Mouse (Mus musculus): ENCODE results near the gene Tepsin. TPM values are rescaled to one million over a fixed set of nuclear protein-coding genes. Genes with fewer than 3 reads are reported as not detected.

The Tepsin gene
- polyA plus RNA-seq (2017; shearing (Covaris generic)), result 18.8 TPM

DNA sequence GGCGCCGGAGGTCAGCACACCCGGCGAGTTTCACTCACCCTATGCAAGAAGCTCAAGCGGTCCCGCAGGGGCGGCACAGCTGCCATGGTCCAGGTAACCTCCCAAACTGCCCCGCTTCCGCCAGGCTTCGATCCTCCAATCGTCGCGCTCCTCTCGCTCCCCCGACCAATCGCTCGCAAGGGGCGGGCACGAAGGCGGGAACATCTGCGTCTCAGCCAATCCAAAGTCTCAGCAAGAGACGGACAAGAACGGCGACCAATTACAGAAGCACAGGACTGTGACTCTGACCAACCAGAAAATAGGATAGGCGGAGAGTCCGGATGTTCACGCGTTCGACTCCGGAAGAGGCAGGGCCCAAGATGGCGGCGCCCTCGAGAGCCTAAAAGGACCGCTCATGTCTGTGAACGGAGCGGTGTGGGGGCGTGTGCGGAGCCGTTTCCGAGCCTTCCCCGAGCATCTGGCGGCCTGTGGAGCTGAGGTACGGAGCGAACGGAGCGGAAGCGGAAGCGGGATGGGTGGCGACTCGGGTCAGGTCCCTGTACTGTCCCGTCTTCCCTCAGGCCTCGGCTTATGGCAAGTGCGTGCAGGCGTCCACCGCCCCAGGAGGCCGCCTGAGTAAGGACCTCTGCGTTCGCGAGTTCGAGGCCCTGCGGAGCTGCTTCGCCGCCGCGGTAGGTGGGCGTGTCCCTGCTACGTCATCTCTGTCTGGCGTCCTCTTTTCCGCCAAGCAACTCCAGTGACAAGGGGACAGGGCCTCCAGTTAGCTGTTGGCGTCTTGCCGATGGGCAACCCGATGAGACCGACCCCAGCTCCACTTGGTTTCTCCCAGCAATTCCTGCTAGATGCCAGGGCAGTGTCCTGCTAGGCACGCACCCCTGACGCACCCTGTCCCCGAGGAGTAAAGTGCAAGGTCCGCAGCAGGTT, at the start of gene Tepsin, which contains the start of gene Ndufaf8:
Gene Tepsin (minus strand): TSS at position 144 of the 924 bp plus-strand sequence.
Gene Ndufaf8 (plus strand): TSS at position 341 of the 924 bp plus-strand sequence.

GRCm38 (mm10) chr11:120086702-120087152, 11.8 kb downstream of the Tepsin start, which contains the start of gene Cep131:
Cep131 (minus strand) TSS chr11:120086827.

GRCm38 (mm10) chr11:120046553-120047191, 51.9 kb downstream of the Tepsin start, which contains the start of gene Aatk:
Aatk (minus strand) TSS chr11:120047167.

Other genes with a start within 250 kb of the Tepsin start
- gene Chmp6, start 185.3 kb downstream of the Tepsin start, polyA plus RNA-seq (2017; shearing (Covaris generic)), result 25.6 TPM
- gene Baiap2, start 156.0 kb downstream of the Tepsin start, polyA plus RNA-seq (2017; shearing (Covaris generic)), result 21.9 TPM
- gene Aatk, start 51.6 kb downstream of the Tepsin start, polyA plus RNA-seq (2017; shearing (Covaris generic)), result not detected
- gene Cep131, start 11.9 kb downstream of the Tepsin start, polyA plus RNA-seq (2017; shearing (Covaris generic)), result 6.9 TPM
- 44.1 TPM for gene Ndufaf8, start 197 bp upstream of the Tepsin start, polyA plus RNA-seq (2017; shearing (Covaris generic))
- 99.6 TPM for gene Slc38a10, start 52.6 kb upstream of the Tepsin start, polyA plus RNA-seq (2017; shearing (Covaris generic))
- not detected for gene Bahcc1, start 134.2 kb upstream of the Tepsin start, polyA plus RNA-seq (2017; shearing (Covaris generic))
- gene Actg1, start 249.8 kb upstream of the Tepsin start, polyA plus RNA-seq (2017; shearing (Covaris generic)), result 1,734 TPM